Mouse (Mus musculus): ENCODE measurements around the gene Gjd3. TPM values are rescaled to one million over a fixed set of nuclear protein-coding genes. Genes with fewer than 3 reads are reported as not detected.
A peak's percentile ranks its signal among the peaks of the same experiment; 100 is the strongest.
"Not testable (repeated sequence)": the region's sequence is repeated elsewhere in the genome, so short reads cannot be mapped to it uniquely, and the experiment has no call there.

The Gjd3 gene
- total RNA-seq (2021), result not detected
- long read RNA-seq, experiment 1, result 0 reads
- long read RNA-seq, experiment 2, result 0 reads

GRCm38 (mm10) chr11:98982773-98983133 lies at the start of gene Gjd3:
Gene Gjd3 (minus strand): TSS chr11:98983016.
- intact Hi-C loops (cut with DNase I; ENCODE audit: low total_unique reads), result loop anchor here (5.0 kb wide), 1 partner anchor 35 kb away; no protein-coding TSS in a partner anchor
- no peak for DNase-seq

- intact Hi-C loops (cut with DNase I; ENCODE audit: low total_unique reads), result no loop called here
- DNase-seq, result no peak
Observed at GRCm38 (mm10) chr11:99026899-99027440, 44.2 kb upstream of the Gjd3 start.

GRCm38 (mm10) chr11:99025878-99026277 lies 43.1 kb upstream of the Gjd3 start:
- DNase-seq, result no peak
- intact Hi-C loops (cut with DNase I; ENCODE audit: low total_unique reads), result no loop called here

GRCm38 (mm10) chr11:99024468-99025134 lies 41.8 kb upstream of the Gjd3 start:
- intact Hi-C loops (cut with DNase I; ENCODE audit: low total_unique reads), result no loop called here
- no peak for DNase-seq

- peak; percentile 59 for DNase-seq
- intact Hi-C loops (cut with DNase I; ENCODE audit: low total_unique reads), result no loop called here
Observed at GRCm38 (mm10) chr11:99023500-99024467, 41.0 kb upstream of the Gjd3 start, which contains the start of gene Top2a. Gene Top2a (minus strand): TSS chr11:99024189.

- intact Hi-C loops (cut with DNase I; ENCODE audit: low total_unique reads), result no loop called here
- DNase-seq, result no peak
Observed at GRCm38 (mm10) chr11:99023094-99023493, 40.3 kb upstream of the Gjd3 start.

GRCm38 (mm10) chr11:99022384-99022933 lies 39.6 kb upstream of the Gjd3 start:
- no peak for DNase-seq
- intact Hi-C loops (cut with DNase I; ENCODE audit: low total_unique reads), result no loop called here

GRCm38 (mm10) chr11:99019844-99020243 lies 37.0 kb upstream of the Gjd3 start:
- no peak for DNase-seq
- intact Hi-C loops (cut with DNase I; ENCODE audit: low total_unique reads), result loop anchor here (5.0 kb wide), 1 partner anchor 38 kb away; the partner anchor contains the start of gene Gjd3

- no peak for DNase-seq
- intact Hi-C loops (cut with DNase I; ENCODE audit: low total_unique reads), result no loop called here
Observed at GRCm38 (mm10) chr11:99013856-99014255, 31.0 kb upstream of the Gjd3 start.

GRCm38 (mm10) chr11:99010706-99011105 lies 27.9 kb upstream of the Gjd3 start:
- no peak for DNase-seq
- intact Hi-C loops (cut with DNase I; ENCODE audit: low total_unique reads), result no loop called here

GRCm38 (mm10) chr11:99010124-99010523 lies 27.3 kb upstream of the Gjd3 start:
- no peak for DNase-seq
- intact Hi-C loops (cut with DNase I; ENCODE audit: low total_unique reads), result no loop called here

- intact Hi-C loops (cut with DNase I; ENCODE audit: low total_unique reads), result no loop called here
- no peak for DNase-seq
Observed at GRCm38 (mm10) chr11:99006788-99007187, 24.0 kb upstream of the Gjd3 start.

GRCm38 (mm10) chr11:98999243-98999642 lies 16.4 kb upstream of the Gjd3 start:
- intact Hi-C loops (cut with DNase I; ENCODE audit: low total_unique reads), result no loop called here
- DNase-seq, result no peak

GRCm38 (mm10) chr11:98998776-98999175 lies 16.0 kb upstream of the Gjd3 start:
- intact Hi-C loops (cut with DNase I; ENCODE audit: low total_unique reads), result no loop called here
- DNase-seq, result no peak

- intact Hi-C loops (cut with DNase I; ENCODE audit: low total_unique reads), result no loop called here
- DNase-seq, result no peak
Observed at GRCm38 (mm10) chr11:98997659-98998058, 14.8 kb upstream of the Gjd3 start.

- intact Hi-C loops (cut with DNase I; ENCODE audit: low total_unique reads), result no loop called here
- no peak for DNase-seq
Observed at GRCm38 (mm10) chr11:98995987-98996386, 13.2 kb upstream of the Gjd3 start.

GRCm38 (mm10) chr11:98990866-98991265 lies 8.1 kb upstream of the Gjd3 start:
- intact Hi-C loops (cut with DNase I; ENCODE audit: low total_unique reads), result no loop called here
- no peak for DNase-seq

GRCm38 (mm10) chr11:98988260-98988659 lies 5.4 kb upstream of the Gjd3 start:
- DNase-seq, result not testable (repeated sequence)
- intact Hi-C loops (cut with DNase I; ENCODE audit: low total_unique reads), result loop anchor here (5.0 kb wide), 1 partner anchor 164 kb away; no protein-coding TSS in a partner anchor

GRCm38 (mm10) chr11:98985542-98985941 lies 2.7 kb upstream of the Gjd3 start:
- intact Hi-C loops (cut with DNase I; ENCODE audit: low total_unique reads), result loop anchor here (5.0 kb wide), 1 partner anchor 167 kb away; no protein-coding TSS in a partner anchor
- DNase-seq, result no peak

- no peak for DNase-seq
- intact Hi-C loops (cut with DNase I; ENCODE audit: low total_unique reads), result loop anchor here (5.0 kb wide), 1 partner anchor 34 kb away; no protein-coding TSS in a partner anchor
Observed at GRCm38 (mm10) chr11:98983551-98983950, 735 bp upstream of the Gjd3 start.
